Mouse (Mus musculus) intestine, embryonic 14.5 days (tissue): ENCODE measurements around the gene Ugt1a2. TPM values are rescaled to one million over a fixed set of nuclear protein-coding genes. Genes with fewer than 3 reads are reported as not detected.
"Not testable (repeated sequence)": the region's sequence is repeated elsewhere in the genome, so short reads cannot be mapped to it uniquely, and the experiment has no call there.

Source experiments
- ATAC-seq: fragments of 200-750 bp; cut with Nextera tagmentation; replicated peaks from 2 replicates; pipeline ENCODE4 v1.8.0; 2017; ENCODE audit warnings: low read depth, moderate number of reproducible peaks, moderate TSS enrichment, moderate library complexity; ENCODE audit not compliant: low FRiP score, low TSS enrichment
- DNase-seq: peaks from one replicate; pipeline ENCODE4 v3.0.0-alpha.2; 2018; ENCODE audit warnings: low spot score
- H3K27ac ChIP-seq: fragments of 300-500 bp; sonication (generic); 2 replicates; pipeline ENCODE4 v1.5.1; 2014; ENCODE audit warnings: low read depth, mild to moderate bottlenecking, control low read depth
- H3K27me3 ChIP-seq: fragments of 300-500 bp; sonication (generic); replicated peaks from 2 replicates; pipeline ENCODE4 v1.6.1; 2014; ENCODE audit warnings: low read length, control low read depth; ENCODE audit not compliant: control insufficient read depth, insufficient read depth
- H3K36me3 ChIP-seq: fragments of 300-500 bp; sonication (generic); 2 replicates; pipeline ENCODE4 v1.6.1; 2014; ENCODE audit warnings: low read length, control low read depth; ENCODE audit not compliant: control insufficient read depth, insufficient read depth
- H3K4me1 ChIP-seq: fragments of 300-500 bp; sonication (generic); replicated peaks from 2 replicates; pipeline ENCODE4 v1.6.1; 2014; ENCODE audit warnings: low read length, control low read depth, mixed read lengths; ENCODE audit not compliant: control insufficient read depth, insufficient read depth
- H3K4me2 ChIP-seq: fragments of 300-500 bp; sonication (generic); 2 replicates; pipeline ENCODE4 v1.6.1; 2014; ENCODE audit warnings: low read length
- H3K4me3 ChIP-seq: fragments of 300-500 bp; sonication (generic); 2 replicates; pipeline ENCODE4 v1.5.1; 2014; ENCODE audit warnings: low read depth, low read length, control low read depth, mixed read lengths
- H3K9ac ChIP-seq: fragments of 300-500 bp; sonication (generic); 2 replicates; pipeline ENCODE4 v1.6.1; 2014; ENCODE audit warnings: mild to moderate bottlenecking, low read length
- H3K9me3 ChIP-seq: fragments of 300-500 bp; sonication (generic); 2 replicates; pipeline ENCODE4 v1.6.1; 2016; ENCODE audit warnings: low read length, control low read depth; ENCODE audit not compliant: control insufficient read depth
- WGBS: fragments of 180-500 bp; shearing (Covaris S2); extraction: QIAGEN DNeasy Blood & Tissue Kit; methylation state at CpG from one replicate; pipeline ENCODE4 v1.1.7; 2014; 5-methylcytosine and 5-hydroxymethylcytosine counted together
- polyA plus RNA-seq: library from polyadenylated mRNA; unstranded; fragments of >200 nt; fragmentation: Nextera tagmentation; extraction: Ambion mirVana; gene quantifications from 2 replicates; pipeline ENCODE4 v1.2.1, GENCODE M21; 2014

Gene Ugt1a2
- polyA plus RNA-seq: 0.08 and 0.16 TPM in 2 replicates

GRCm38 (mm10) chr1:88200456-88200855, at the start of gene Ugt1a2:
TSS of gene Ugt1a2 (plus strand) at chr1:88200601.
- H3K36me3 ChIP-seq: no peaks in the 10 kb centered on the region
- DNase-seq (no peak), ATAC-seq (no peak)
- peaks cover 5% of the 10 kb centered on the region; the same call in 1 of the 2 replicates for H3K4me1 ChIP-seq
- H3K9ac ChIP-seq: no peak within 1 kb of the TSS
- no peak within 1 kb of the TSS for H3K4me3 ChIP-seq
- no peak within 1 kb of the TSS for H3K27ac ChIP-seq
- no peaks in the 10 kb centered on the region for H3K27me3 ChIP-seq
- peaks cover 4% of the 10 kb centered on the region; the same call in 1 of the 2 replicates for H3K9me3 ChIP-seq
- H3K4me2 ChIP-seq: no peak within 1 kb of the TSS
- 70% methylated on average over 7 of the region's 7 CpGs for WGBS

GRCm38 (mm10) chr1:88158430-88158829, 42.0 kb upstream of the Ugt1a2 start:
- no peak overlapping the region for H3K4me2 ChIP-seq
- no peaks in the 10 kb centered on the region for H3K27me3 ChIP-seq
- DNase-seq: no peak
- H3K4me1 ChIP-seq: no peaks in the 10 kb centered on the region
- no peak for ATAC-seq
- no peak overlapping the region for H3K9ac ChIP-seq
- H3K9me3 ChIP-seq: no peaks in the 10 kb centered on the region
- H3K4me3 ChIP-seq: no peak overlapping the region
- WGBS: 61% methylated on average over 2 of the region's 2 CpGs
- H3K27ac ChIP-seq: no peak overlapping the region
- no peaks in the 10 kb centered on the region for H3K36me3 ChIP-seq

- ATAC-seq (no peak), DNase-seq (no peak)
- Histone ChIP-seq H3K36me3 (no peaks in the 10 kb centered on the region), H3K9me3 (no peaks in the 10 kb centered on the region), H3K4me1 (no peaks in the 10 kb centered on the region), H3K27ac (no peak within 1 kb of the TSS), H3K4me3 (no peak within 1 kb of the TSS), H3K4me2 (no peak within 1 kb of the TSS), H3K9ac (no peak within 1 kb of the TSS), H3K27me3 (no peaks in the 10 kb centered on the region)
- WGBS: 73% methylated on average over 5 of the region's 5 CpGs
These were observed 34.7 kb upstream of the Ugt1a2 start, which contains the start of gene Ugt1a5 for GRCm38 (mm10) chr1:88165711-88166110. TSS of gene Ugt1a5 (plus strand) at chr1:88166012.

- not testable (repeated sequence) for H3K27me3 ChIP-seq, H3K4me2 ChIP-seq, H3K9me3 ChIP-seq, H3K27ac ChIP-seq, H3K4me1 ChIP-seq, DNase-seq, H3K4me3 ChIP-seq, ATAC-seq, H3K9ac ChIP-seq, H3K36me3 ChIP-seq
- 86% methylated on average over 5 of the region's 7 CpGs for WGBS
These were observed 28.2 kb upstream of the Ugt1a2 start for GRCm38 (mm10) chr1:88172190-88172589.

- ATAC-seq: no peak
- H3K4me1 ChIP-seq: no peaks in the 10 kb centered on the region
- 88% methylated on average over 1 of the region's 1 CpGs for WGBS
These were observed 20.7 kb upstream of the Ugt1a2 start for GRCm38 (mm10) chr1:88179657-88180056.

GRCm38 (mm10) chr1:88186325-88186935, 14.0 kb upstream of the Ugt1a2 start:
- H3K36me3 ChIP-seq: no peaks in the 10 kb centered on the region
- H3K4me2 ChIP-seq: no peak overlapping the region
- no peak for DNase-seq
- H3K4me1 ChIP-seq: no peaks in the 10 kb centered on the region
- H3K4me3 ChIP-seq: no peak overlapping the region
- no peaks in the 10 kb centered on the region for H3K27me3 ChIP-seq
- no peaks in the 10 kb centered on the region for H3K9me3 ChIP-seq
- no peak overlapping the region for H3K27ac ChIP-seq
- WGBS: 83% methylated on average over 5 of the region's 5 CpGs
- ATAC-seq: no peak
- H3K9ac ChIP-seq: no peak overlapping the region

More at GRCm38 (mm10) chr1:88179657-88180056, 20.7 kb upstream of the Ugt1a2 start:
- H3K27ac ChIP-seq: no peak overlapping the region
- H3K4me3 ChIP-seq: no peak overlapping the region
- H3K9me3 ChIP-seq: peaks cover 12% of the 10 kb centered on the region; the same call in 1 of the 2 replicates
- H3K9ac ChIP-seq: no peak overlapping the region
- H3K27me3 ChIP-seq: no peaks in the 10 kb centered on the region
- no peaks in the 10 kb centered on the region for H3K36me3 ChIP-seq
- H3K4me2 ChIP-seq: no peak overlapping the region
- no peak for DNase-seq

GRCm38 (mm10) chr1:88192136-88192535, 8.3 kb upstream of the Ugt1a2 start:
- Histone ChIP-seq H3K9ac (no peak overlapping the region), H3K4me1 (no peaks in the 10 kb centered on the region), H3K36me3 (no peaks in the 10 kb centered on the region), H3K4me2 (no peak overlapping the region), H3K27me3 (no peaks in the 10 kb centered on the region), H3K4me3 (no peak overlapping the region), H3K9me3 (no peaks in the 10 kb centered on the region), H3K27ac (no peak overlapping the region)
- DNase-seq (no peak), ATAC-seq (no peak)
- 81% methylated on average over 3 of the region's 3 CpGs for WGBS

GRCm38 (mm10) chr1:88195687-88196086, 4.7 kb upstream of the Ugt1a2 start:
- H3K27ac ChIP-seq: no peak overlapping the region
- no peak for ATAC-seq
- H3K36me3 ChIP-seq: no peaks in the 10 kb centered on the region
- H3K9ac ChIP-seq: no peak overlapping the region
- no peaks in the 10 kb centered on the region for H3K4me1 ChIP-seq
- DNase-seq: no peak
- H3K9me3 ChIP-seq: no peaks in the 10 kb centered on the region
- H3K4me3 ChIP-seq: no peak overlapping the region
- no peak overlapping the region for H3K4me2 ChIP-seq
- H3K27me3 ChIP-seq: no peaks in the 10 kb centered on the region
- 83% methylated on average over 1 of the region's 1 CpGs for WGBS

GRCm38 (mm10) chr1:88197443-88197842, 3.0 kb upstream of the Ugt1a2 start:
- Histone ChIP-seq H3K4me2 (no peak overlapping the region), H3K36me3 (no peaks in the 10 kb centered on the region), H3K9ac (no peak overlapping the region), H3K9me3 (no peaks in the 10 kb centered on the region), H3K27ac (no peak overlapping the region), H3K27me3 (no peaks in the 10 kb centered on the region), H3K4me3 (no peak overlapping the region), H3K4me1 (no peaks in the 10 kb centered on the region)
- ATAC-seq (no peak), DNase-seq (no peak)
- 78% methylated on average over 3 of the region's 3 CpGs for WGBS
